Mouse (Mus musculus) hindbrain, embryonic 15.5 days (tissue): ENCODE results near the gene Gm39566. TPM values are rescaled to one million over a fixed set of nuclear protein-coding genes. Genes with fewer than 3 reads are reported as not detected.

Source experiments
- ATAC-seq: fragments of 200-750 bp; cut with Nextera tagmentation; 2 replicates; pipeline ENCODE4 v1.8.0; 2017; ENCODE audit warnings: low read depth, moderate number of reproducible peaks, moderate TSS enrichment; ENCODE audit not compliant: low FRiP score
- H3K27ac ChIP-seq: fragments of 300-500 bp; sonication (generic); replicated peaks from 2 replicates; pipeline ENCODE4 v1.5.1; 2015; ENCODE audit warnings: mild to moderate bottlenecking, inconsistent platforms
- H3K27me3 ChIP-seq: fragments of 300-500 bp; sonication (generic); 2 replicates; pipeline ENCODE4 v1.6.1; 2015; ENCODE audit warnings: control low read depth, inconsistent platforms
- H3K36me3 ChIP-seq: fragments of 300-500 bp; sonication (generic); 2 replicates; pipeline ENCODE4 v1.6.1; 2015; ENCODE audit warnings: control low read depth, inconsistent platforms
- H3K4me1 ChIP-seq: fragments of 300-500 bp; sonication (generic); replicated peaks from 2 replicates; pipeline ENCODE4 v1.6.1; 2015; ENCODE audit warnings: control low read depth, inconsistent platforms
- H3K4me2 ChIP-seq: fragments of 300-500 bp; sonication (generic); 2 replicates; pipeline ENCODE4 v1.6.1; 2015; ENCODE audit warnings: moderate library complexity, mild to moderate bottlenecking, inconsistent platforms
- H3K4me3 ChIP-seq: fragments of 300-500 bp; sonication (generic); 2 replicates; pipeline ENCODE4 v1.5.1; 2015; ENCODE audit warnings: mild to moderate bottlenecking, inconsistent platforms
- H3K9ac ChIP-seq: fragments of 300-500 bp; sonication (generic); 2 replicates; pipeline ENCODE4 v1.6.1; 2015; ENCODE audit warnings: inconsistent platforms
- H3K9me3 ChIP-seq: fragments of 300-500 bp; sonication (generic); 2 replicates; pipeline ENCODE4 v1.6.1; 2016; ENCODE audit warnings: control low read depth, inconsistent platforms
- WGBS: fragments of 180-500 bp; shearing (Covaris S2); methylation state at CpG from one replicate; pipeline ENCODE4 v1.1.7; 2015; 5-methylcytosine and 5-hydroxymethylcytosine counted together
- polyA plus RNA-seq: library from polyadenylated mRNA; unstranded; fragments of >200 nt; fragmentation: Nextera tagmentation; extraction: Ambion mirVana; gene quantifications from 2 replicates; pipeline ENCODE4 v1.2.1, GENCODE M21; 2015

Gm39566 gene
- polyA plus RNA-seq, 1 experiment from 2014 or later, result not detected

GRCm38 (mm10) chr11:69803328-69803727 is 11.8 kb downstream of the Gm39566 start:
- H3K4me3 ChIP-seq, result peak overlapping the region; percentile 69
- H3K4me1 ChIP-seq, result peaks cover 61% of the 10 kb centered on the region
- peak overlapping the region; percentile 94 for H3K4me2 ChIP-seq
- H3K9me3 ChIP-seq, result no peaks in the 10 kb centered on the region
- no peak for ATAC-seq
- peak overlapping the region; percentile 69 for H3K9ac ChIP-seq
- WGBS, result 2% methylated on average over 12 of the region's 12 CpGs
- peak overlapping the region; percentile 78 for H3K27ac ChIP-seq
- no peaks in the 10 kb centered on the region for H3K36me3 ChIP-seq
- peaks cover 24% of the 10 kb centered on the region for H3K27me3 ChIP-seq

- WGBS, result 0% methylated on average over 33 of the region's 33 CpGs
- peaks cover 61% of the 10 kb centered on the region for H3K4me1 ChIP-seq
Measured at GRCm38 (mm10) chr11:69802648-69803105, 12.4 kb downstream of the Gm39566 start.

DNA sequence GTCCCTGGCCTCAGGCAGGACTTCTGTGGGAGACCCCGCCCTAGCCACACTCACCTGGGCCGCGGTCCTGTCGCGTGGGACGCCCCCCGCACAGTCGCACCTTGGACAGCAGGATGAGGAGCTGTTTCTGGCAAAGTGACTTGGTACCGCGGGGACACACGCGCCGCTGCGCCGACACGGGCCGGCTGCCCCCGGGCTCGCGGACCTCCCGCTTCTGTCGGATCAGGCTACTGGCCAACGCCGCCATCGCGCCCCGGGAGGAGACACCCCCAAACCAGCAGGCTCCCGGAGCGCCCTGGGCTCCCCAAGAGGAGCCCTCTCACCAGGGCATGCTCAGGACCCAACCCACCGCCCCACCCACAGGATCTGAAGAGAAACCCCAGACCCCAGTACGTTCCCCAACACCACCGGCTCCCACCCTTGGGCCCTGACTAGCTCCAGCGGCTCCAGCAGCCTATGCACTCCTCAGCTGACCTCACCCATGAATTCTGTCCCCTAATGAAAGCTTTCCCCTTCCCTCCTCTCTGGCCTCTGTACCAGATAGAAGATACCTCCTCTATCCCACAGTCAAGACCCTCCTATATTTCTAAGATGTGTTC is 13.6 kb downstream of the Gm39566 start, which contains the start of gene Fgf11:
TSS of gene Fgf11 (minus strand) at position 479 of the 599 bp plus-strand sequence.
- Histone ChIP-seq H3K4me2 (peak within 1 kb of the TSS; percentile 94), H3K4me3 (peak within 1 kb of the TSS; percentile 69), H3K4me1 (peaks cover 61% of the 10 kb centered on the region), H3K27ac (peak within 1 kb of the TSS; percentile 96), H3K27me3 (peaks cover 23% of the 10 kb centered on the region), H3K9me3 (no peaks in the 10 kb centered on the region), H3K36me3 (no peaks in the 10 kb centered on the region), H3K9ac (peak within 1 kb of the TSS; percentile 69)
- WGBS, result under 1% methylated on average over 33 of the region's 33 CpGs
- no peak for ATAC-seq

More at GRCm38 (mm10) chr11:69802648-69803105, 12.4 kb downstream of the Gm39566 start:
- H3K9me3 ChIP-seq, result no peaks in the 10 kb centered on the region
- peaks cover 24% of the 10 kb centered on the region for H3K27me3 ChIP-seq
- no peaks in the 10 kb centered on the region for H3K36me3 ChIP-seq
- ATAC-seq, result peak; percentile 25; the same call in 1 of the 2 replicates
- peak overlapping the region; percentile 69 for H3K9ac ChIP-seq
- H3K27ac ChIP-seq, result peak overlapping the region; percentile 78
- peak overlapping the region; percentile 69 for H3K4me3 ChIP-seq
- peak overlapping the region; percentile 94 for H3K4me2 ChIP-seq

- Histone ChIP-seq H3K9me3 (no peaks in the 10 kb centered on the region), H3K4me1 (peaks cover 66% of the 10 kb centered on the region), H3K4me3 (peak overlapping the region; percentile 69), H3K4me2 (peak overlapping the region; percentile 94), H3K36me3 (no peaks in the 10 kb centered on the region), H3K27ac (peak overlapping the region; percentile 96), H3K27me3 (peaks cover 14% of the 10 kb centered on the region), H3K9ac (peak overlapping the region; percentile 69)
- WGBS, result 0% methylated on average over 36 of the region's 36 CpGs
- peak; percentile 81 for ATAC-seq
Measured at GRCm38 (mm10) chr11:69800392-69801197, 14.5 kb downstream of the Gm39566 start.

DNA sequence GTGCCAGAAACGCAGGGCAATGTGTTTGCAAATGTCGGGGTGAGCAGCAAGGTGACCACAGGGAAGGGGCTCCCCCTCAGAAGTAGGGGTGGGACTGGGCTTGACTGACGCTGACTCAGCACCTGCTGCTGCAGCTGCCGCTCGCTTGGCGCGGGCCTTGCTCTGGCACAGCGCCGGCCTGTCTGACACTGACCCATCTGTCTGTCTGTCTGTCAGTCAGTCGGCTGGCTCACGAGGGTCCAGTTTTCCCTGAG is 15.0 kb downstream of the Gm39566 start:
- no peaks in the 10 kb centered on the region for H3K9me3 ChIP-seq
- H3K4me1 ChIP-seq, result peaks cover 70% of the 10 kb centered on the region
- 1% methylated on average over 11 of the region's 11 CpGs for WGBS
- ATAC-seq, result peak; percentile 2; the same call in 1 of the 2 replicates
- peak overlapping the region; percentile 69 for H3K9ac ChIP-seq
- H3K27me3 ChIP-seq, result peaks cover 10% of the 10 kb centered on the region
- H3K36me3 ChIP-seq, result no peaks in the 10 kb centered on the region
- H3K4me2 ChIP-seq, result peak overlapping the region; percentile 94
- H3K4me3 ChIP-seq, result peak overlapping the region; percentile 69
- peak overlapping the region; percentile 96 for H3K27ac ChIP-seq

DNA sequence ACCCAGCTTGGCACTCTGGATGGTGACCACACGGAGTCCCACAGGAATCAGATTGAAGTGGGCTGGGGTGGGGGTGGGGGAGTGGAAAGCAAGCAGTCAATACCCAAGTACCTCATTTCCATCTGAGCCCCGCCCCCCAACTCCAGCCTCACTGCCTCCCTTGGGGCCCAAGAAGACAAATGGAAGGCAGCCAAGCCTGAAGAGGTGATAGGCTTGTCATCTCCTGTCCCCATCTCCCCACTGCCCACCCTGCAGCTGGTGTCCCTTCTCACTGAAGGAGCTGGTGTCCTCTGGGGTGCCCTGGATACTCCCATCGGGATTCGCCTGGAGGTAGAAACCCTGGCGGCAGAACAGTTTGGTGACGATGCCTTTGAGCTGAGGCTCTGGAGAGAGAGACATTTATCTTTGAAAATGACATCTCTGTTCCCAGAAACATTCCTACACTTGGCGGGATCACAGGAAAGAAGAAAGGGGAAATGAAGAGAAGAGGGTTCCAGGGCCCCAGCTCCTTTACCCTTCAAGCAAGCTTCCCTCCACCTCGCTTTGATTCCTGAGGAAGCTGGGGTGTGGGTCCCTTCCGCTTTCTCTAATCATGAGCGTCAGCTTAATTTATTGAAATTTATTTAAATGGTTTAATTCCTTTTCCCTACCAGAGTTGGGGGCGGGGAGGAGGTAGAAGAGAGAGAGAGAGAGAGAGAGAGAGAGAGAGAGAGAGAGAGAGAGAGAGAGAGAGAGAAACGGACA is 15.5 kb downstream of the Gm39566 start:
- no peaks in the 10 kb centered on the region for H3K9me3 ChIP-seq
- peak overlapping the region; percentile 69 for H3K9ac ChIP-seq
- peak overlapping the region; percentile 96 for H3K27ac ChIP-seq
- 15% methylated on average over 12 of the region's 12 CpGs for WGBS
- no peaks in the 10 kb centered on the region for H3K36me3 ChIP-seq
- peaks cover 68% of the 10 kb centered on the region for H3K4me1 ChIP-seq
- H3K4me2 ChIP-seq, result peak overlapping the region; percentile 94
- H3K4me3 ChIP-seq, result peak overlapping the region; percentile 69
- no peak for ATAC-seq
- peaks cover 5% of the 10 kb centered on the region for H3K27me3 ChIP-seq

GRCm38 (mm10) chr11:69797924-69798323 is 17.2 kb downstream of the Gm39566 start:
- Histone ChIP-seq H3K9ac (no peak overlapping the region), H3K27me3 (peaks cover 17% of the 10 kb centered on the region; the same call in 1 of the 2 replicates), H3K4me3 (no peak overlapping the region), H3K27ac (no peak overlapping the region), H3K4me1 (peaks cover 51% of the 10 kb centered on the region), H3K9me3 (no peaks in the 10 kb centered on the region), H3K4me2 (no peak overlapping the region), H3K36me3 (no peaks in the 10 kb centered on the region)
- WGBS, result 74% methylated on average over 7 of the region's 7 CpGs
- no peak for ATAC-seq

DNA sequence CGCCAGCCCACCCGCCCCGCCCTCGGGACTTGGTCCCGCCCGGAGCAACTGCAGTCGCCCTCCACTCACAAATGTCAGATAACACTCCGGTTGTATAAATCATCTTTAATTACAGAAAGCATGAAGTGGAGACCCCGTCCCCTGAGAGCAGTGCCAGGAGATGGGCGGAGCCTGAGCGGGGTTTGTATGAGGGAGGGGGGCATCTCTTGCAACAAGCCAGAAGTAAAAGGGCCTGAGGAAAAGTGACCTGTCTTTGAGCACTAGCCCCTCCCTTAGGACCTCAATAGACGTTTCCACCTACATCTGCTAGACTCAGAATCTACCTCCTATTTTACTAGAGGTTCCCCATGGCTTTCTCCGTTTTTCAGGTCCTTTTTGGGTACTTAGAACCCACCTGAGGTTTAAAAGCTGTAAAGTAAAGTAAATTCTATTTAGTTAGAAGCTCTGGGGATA is 19.1 kb downstream of the Gm39566 start:
- ATAC-seq, result no peak
- H3K9me3 ChIP-seq, result no peaks in the 10 kb centered on the region
- peaks cover 32% of the 10 kb centered on the region for H3K4me1 ChIP-seq
- peak overlapping the region; percentile 89 for H3K4me2 ChIP-seq
- no peaks in the 10 kb centered on the region for H3K36me3 ChIP-seq
- peaks cover 17% of the 10 kb centered on the region; the same call in 1 of the 2 replicates for H3K27me3 ChIP-seq
- H3K27ac ChIP-seq, result no peak overlapping the region
- 4% methylated on average over 13 of the region's 13 CpGs for WGBS
- H3K4me3 ChIP-seq, result peak overlapping the region; percentile 47
- H3K9ac ChIP-seq, result no peak overlapping the region

- Histone ChIP-seq H3K9ac (peak within 1 kb of the TSS; percentile 43; the same call in 1 of the 2 replicates), H3K4me1 (peaks cover 29% of the 10 kb centered on the region), H3K27ac (no peak within 1 kb of the TSS), H3K4me2 (peak within 1 kb of the TSS; percentile 89), H3K9me3 (no peaks in the 10 kb centered on the region), H3K36me3 (no peaks in the 10 kb centered on the region), H3K4me3 (peak within 1 kb of the TSS; percentile 47), H3K27me3 (peaks cover 17% of the 10 kb centered on the region; the same call in 1 of the 2 replicates)
- ATAC-seq, result peak; percentile 94
- WGBS, result 1% methylated on average over 52 of the region's 52 CpGs
Measured at GRCm38 (mm10) chr11:69795168-69795982, 19.7 kb downstream of the Gm39566 start, which contains the start of gene Chrnb1. Chrnb1 (minus strand) TSS chr11:69795943.

DNA sequence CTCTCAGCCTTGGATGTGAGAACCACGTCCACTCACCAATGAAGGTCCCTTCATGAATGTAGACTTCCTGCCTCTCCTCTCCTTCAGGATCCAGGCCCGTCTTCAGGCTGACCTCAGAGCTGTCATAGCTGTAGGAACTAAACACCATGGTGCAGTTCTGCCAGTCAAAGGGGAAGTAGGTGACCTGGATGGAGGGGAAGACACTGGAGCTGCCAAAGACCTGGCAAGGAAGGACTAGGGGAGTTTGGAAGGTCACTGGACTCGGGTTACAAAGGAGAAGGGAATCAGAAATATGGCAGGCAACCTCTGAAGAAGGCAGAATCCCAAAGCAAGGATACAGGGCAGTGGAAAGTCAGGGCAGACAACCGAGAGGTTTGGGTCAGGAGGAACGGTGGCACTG is 21.7 kb downstream of the Gm39566 start:
- no peaks in the 10 kb centered on the region for H3K9me3 ChIP-seq
- peaks cover 12% of the 10 kb centered on the region for H3K4me1 ChIP-seq
- no peak overlapping the region for H3K4me3 ChIP-seq
- no peak for ATAC-seq
- H3K4me2 ChIP-seq, result no peak overlapping the region
- no peak overlapping the region for H3K9ac ChIP-seq
- H3K36me3 ChIP-seq, result no peaks in the 10 kb centered on the region
- no peak overlapping the region for H3K27ac ChIP-seq
- H3K27me3 ChIP-seq, result peaks cover 17% of the 10 kb centered on the region; the same call in 1 of the 2 replicates
- WGBS, result 73% methylated on average over 5 of the region's 5 CpGs

DNA sequence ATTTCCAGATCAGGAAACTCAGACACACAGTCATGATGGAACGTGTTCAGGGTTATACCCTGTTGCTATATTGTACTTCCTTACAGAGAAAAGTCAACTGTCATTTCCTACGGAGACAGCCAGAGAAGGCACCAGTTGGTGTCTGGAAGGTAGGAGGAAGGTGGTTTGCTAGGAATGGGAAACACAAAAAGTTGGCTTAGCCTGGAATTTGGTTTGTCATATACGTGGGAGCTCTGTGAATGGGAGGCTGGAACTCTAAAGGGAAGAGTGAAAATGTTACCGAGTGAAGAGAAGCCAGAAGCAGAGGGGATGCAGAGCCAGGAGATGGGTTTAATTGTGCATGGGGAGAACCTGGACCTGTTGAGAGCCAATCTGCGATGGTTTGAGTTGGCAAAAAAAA is 23.7 kb downstream of the Gm39566 start:
- 74% methylated on average over 5 of the region's 5 CpGs for WGBS
- Histone ChIP-seq H3K27ac (no peak overlapping the region), H3K4me3 (no peak overlapping the region), H3K27me3 (0 out of 2 replicates have a peak, but pooled peaks cover 13% of the 10 kb centered on the region), H3K9ac (no peak overlapping the region), H3K9me3 (no peaks in the 10 kb centered on the region), H3K36me3 (no peaks in the 10 kb centered on the region), H3K4me2 (no peak overlapping the region), H3K4me1 (peaks cover 12% of the 10 kb centered on the region)
- no peak for ATAC-seq
